Mouse (Mus musculus): ENCODE measurements around the gene Fndc10. TPM values are rescaled to one million over a fixed set of nuclear protein-coding genes. Genes with fewer than 3 reads are reported as not detected.

Gene Fndc10
- polyA plus RNA-seq, 1 experiment from 2014 or later: 1.4 TPM

- no peak overlapping the region for H3K4me3 ChIP-seq (ENCODE audit: low read depth, low read length)
- peaks cover 4% of the 10 kb centered on the region for H3K36me3 ChIP-seq (ENCODE audit: control insufficient read depth, insufficient read depth, low read length)
- peak overlapping the region; percentile 41; the same call in 1 of the 2 replicates for H3K27ac ChIP-seq (ENCODE audit: low read depth, low read length)
- H3K9ac ChIP-seq (ENCODE audit: low read depth, low read length): no peak overlapping the region
- no peaks in the 10 kb centered on the region for H3K9me3 ChIP-seq (replicated peaks; ENCODE audit: control insufficient read depth, low read length)
- no peak for ATAC-seq (replicated peaks; ENCODE audit: insufficient number of reproducible peaks, low FRiP score, low TSS enrichment)
- 69% methylated on average over 6 of the region's 6 CpGs for WGBS (ENCODE audit: insufficient replicate concordance)
- peaks cover 5% of the 10 kb centered on the region for H3K4me1 ChIP-seq (ENCODE audit: control insufficient read depth, insufficient read depth, low read length)
- H3K4me2 ChIP-seq: no peak overlapping the region
- no peaks in the 10 kb centered on the region for H3K27me3 ChIP-seq (ENCODE audit: control insufficient read depth, insufficient read depth, low read length)
These were observed 16.5 kb downstream of the Fndc10 start for GRCm38 (mm10) chr4:155710521-155711252.

GRCm38 (mm10) chr4:155721668-155722083 is 27.5 kb downstream of the Fndc10 start:
- 75% methylated on average over 4 of the region's 4 CpGs for WGBS (ENCODE audit: insufficient replicate concordance)
- H3K9ac ChIP-seq (ENCODE audit: low read depth, low read length): no peak overlapping the region
- H3K27me3 ChIP-seq (ENCODE audit: control insufficient read depth, insufficient read depth, low read length): no peaks in the 10 kb centered on the region
- H3K4me2 ChIP-seq: no peak overlapping the region
- no peak for ATAC-seq (replicated peaks; ENCODE audit: insufficient number of reproducible peaks, low FRiP score, low TSS enrichment)
- H3K4me3 ChIP-seq (ENCODE audit: low read depth, low read length): no peak overlapping the region
- peaks cover 3% of the 10 kb centered on the region; the same call in 1 of the 2 replicates for H3K36me3 ChIP-seq (ENCODE audit: control insufficient read depth, insufficient read depth, low read length)
- H3K27ac ChIP-seq (ENCODE audit: low read depth, low read length): no peak overlapping the region
- no peaks in the 10 kb centered on the region for H3K9me3 ChIP-seq (replicated peaks; ENCODE audit: control insufficient read depth, low read length)
- H3K4me1 ChIP-seq (ENCODE audit: control insufficient read depth, insufficient read depth, low read length): no peaks in the 10 kb centered on the region

GRCm38 (mm10) chr4:155727993-155728392 is 33.9 kb downstream of the Fndc10 start:
- H3K9ac ChIP-seq (ENCODE audit: low read depth, low read length): no peak overlapping the region

GRCm38 (mm10) chr4:155733267-155733666 is 39.1 kb downstream of the Fndc10 start:
- H3K4me3 ChIP-seq (ENCODE audit: low read depth, low read length): no peak overlapping the region; the same call in 1 of the 2 replicates
- no peak for ATAC-seq (replicated peaks; ENCODE audit: insufficient number of reproducible peaks, low FRiP score, low TSS enrichment)
- H3K27ac ChIP-seq (ENCODE audit: low read depth, low read length): no peak overlapping the region
- 0 out of 2 replicates have a peak, but pooled peaks cover 3% of the 10 kb centered on the region for H3K36me3 ChIP-seq (ENCODE audit: control insufficient read depth, insufficient read depth, low read length)
- H3K9ac ChIP-seq (ENCODE audit: low read depth, low read length): no peak overlapping the region
- peaks cover 15% of the 10 kb centered on the region for H3K4me1 ChIP-seq (ENCODE audit: control insufficient read depth, insufficient read depth, low read length)
- WGBS (ENCODE audit: insufficient replicate concordance): 88% methylated on average over 10 of the region's 10 CpGs
- H3K27me3 ChIP-seq (ENCODE audit: control insufficient read depth, insufficient read depth, low read length): no peaks in the 10 kb centered on the region
- H3K4me2 ChIP-seq: no peak overlapping the region
- no peaks in the 10 kb centered on the region for H3K9me3 ChIP-seq (replicated peaks; ENCODE audit: control insufficient read depth, low read length)

More at GRCm38 (mm10) chr4:155727993-155728392, 33.9 kb downstream of the Fndc10 start:
- no peaks in the 10 kb centered on the region for H3K9me3 ChIP-seq (replicated peaks; ENCODE audit: control insufficient read depth, low read length)
- 86% methylated on average over 2 of the region's 2 CpGs for WGBS (ENCODE audit: insufficient replicate concordance)
- H3K4me2 ChIP-seq: no peak overlapping the region
- H3K27ac ChIP-seq (ENCODE audit: low read depth, low read length): no peak overlapping the region
- 0 out of 2 replicates have a peak, but pooled peaks cover 3% of the 10 kb centered on the region for H3K36me3 ChIP-seq (ENCODE audit: control insufficient read depth, insufficient read depth, low read length)
- no peak for ATAC-seq (replicated peaks; ENCODE audit: insufficient number of reproducible peaks, low FRiP score, low TSS enrichment)
- no peaks in the 10 kb centered on the region for H3K4me1 ChIP-seq (ENCODE audit: control insufficient read depth, insufficient read depth, low read length)
- no peak overlapping the region for H3K4me3 ChIP-seq (ENCODE audit: low read depth, low read length)
- no peaks in the 10 kb centered on the region for H3K27me3 ChIP-seq (ENCODE audit: control insufficient read depth, insufficient read depth, low read length)

- Histone ChIP-seq H3K4me2 (peak within 1 kb of the TSS; percentile 96), H3K9me3 (replicated peaks; ENCODE audit: control insufficient read depth, low read length) (no peaks in the 10 kb centered on the region), H3K9ac (ENCODE audit: low read depth, low read length) (peak within 1 kb of the TSS; percentile 82), H3K36me3 (ENCODE audit: control insufficient read depth, insufficient read depth, low read length) (0 out of 2 replicates have a peak, but pooled peaks cover 3% of the 10 kb centered on the region), H3K4me3 (ENCODE audit: low read depth, low read length) (peak within 1 kb of the TSS; percentile 83), H3K4me1 (ENCODE audit: control insufficient read depth, insufficient read depth, low read length) (peaks cover 15% of the 10 kb centered on the region), H3K27ac (ENCODE audit: low read depth, low read length) (peak within 1 kb of the TSS; percentile 80), H3K27me3 (ENCODE audit: control insufficient read depth, insufficient read depth, low read length) (no peaks in the 10 kb centered on the region)
- 0% methylated on average over 30 of the region's 35 CpGs for WGBS (ENCODE audit: insufficient replicate concordance)
- peak; percentile 84 for ATAC-seq (replicated peaks; ENCODE audit: insufficient number of reproducible peaks, low FRiP score, low TSS enrichment)
These were observed 40.3 kb downstream of the Fndc10 start, which contains the start of gene Tmem240 for GRCm38 (mm10) chr4:155734350-155734941. Gene Tmem240 (plus strand): TSS chr4:155734800.

- Histone ChIP-seq H3K9ac (ENCODE audit: low read depth, low read length) (peak overlapping the region; percentile 82), H3K36me3 (ENCODE audit: control insufficient read depth, insufficient read depth, low read length) (peaks cover 5% of the 10 kb centered on the region), H3K27me3 (ENCODE audit: control insufficient read depth, insufficient read depth, low read length) (no peaks in the 10 kb centered on the region), H3K27ac (ENCODE audit: low read depth, low read length) (peak overlapping the region; percentile 80), H3K4me3 (ENCODE audit: low read depth, low read length) (peak overlapping the region; percentile 83), H3K9me3 (replicated peaks; ENCODE audit: control insufficient read depth, low read length) (no peaks in the 10 kb centered on the region), H3K4me1 (ENCODE audit: control insufficient read depth, insufficient read depth, low read length) (peaks cover 15% of the 10 kb centered on the region), H3K4me2 (peak overlapping the region; percentile 96)
- WGBS (ENCODE audit: insufficient replicate concordance): under 1% methylated on average over 54 of the region's 79 CpGs
- ATAC-seq (replicated peaks; ENCODE audit: insufficient number of reproducible peaks, low FRiP score, low TSS enrichment): peak; percentile 71
These were observed 41.0 kb downstream of the Fndc10 start for GRCm38 (mm10) chr4:155734951-155735702.

GRCm38 (mm10) chr4:155735788-155736187 is 41.6 kb downstream of the Fndc10 start:
- H3K9me3 ChIP-seq (replicated peaks; ENCODE audit: control insufficient read depth, low read length): no peaks in the 10 kb centered on the region
- no peak for ATAC-seq (replicated peaks; ENCODE audit: insufficient number of reproducible peaks, low FRiP score, low TSS enrichment)
- peak overlapping the region; percentile 96 for H3K4me2 ChIP-seq
- no peak overlapping the region for H3K27ac ChIP-seq (ENCODE audit: low read depth, low read length)
- peaks cover 15% of the 10 kb centered on the region for H3K4me1 ChIP-seq (ENCODE audit: control insufficient read depth, insufficient read depth, low read length)
- H3K27me3 ChIP-seq (ENCODE audit: control insufficient read depth, insufficient read depth, low read length): no peaks in the 10 kb centered on the region
- peaks cover 12% of the 10 kb centered on the region for H3K36me3 ChIP-seq (ENCODE audit: control insufficient read depth, insufficient read depth, low read length)
- peak overlapping the region; percentile 82 for H3K9ac ChIP-seq (ENCODE audit: low read depth, low read length)
- H3K4me3 ChIP-seq (ENCODE audit: low read depth, low read length): peak overlapping the region; percentile 83
- 68% methylated on average over 5 of the region's 5 CpGs for WGBS (ENCODE audit: insufficient replicate concordance)

GRCm38 (mm10) chr4:155736421-155736820 is 42.3 kb downstream of the Fndc10 start:
- ATAC-seq (replicated peaks; ENCODE audit: insufficient number of reproducible peaks, low FRiP score, low TSS enrichment): no peak
- 85% methylated on average over 5 of the region's 5 CpGs for WGBS (ENCODE audit: insufficient replicate concordance)

More at GRCm38 (mm10) chr4:155736421-155736820, 42.3 kb downstream of the Fndc10 start:
- no peak overlapping the region for H3K9ac ChIP-seq (ENCODE audit: low read depth, low read length)
- H3K9me3 ChIP-seq (replicated peaks; ENCODE audit: control insufficient read depth, low read length): no peaks in the 10 kb centered on the region
- no peak overlapping the region; the same call in 1 of the 2 replicates for H3K4me2 ChIP-seq
- H3K4me1 ChIP-seq (ENCODE audit: control insufficient read depth, insufficient read depth, low read length): peaks cover 15% of the 10 kb centered on the region
- no peak overlapping the region for H3K27ac ChIP-seq (ENCODE audit: low read depth, low read length)
- no peaks in the 10 kb centered on the region for H3K27me3 ChIP-seq (ENCODE audit: control insufficient read depth, insufficient read depth, low read length)
- peaks cover 17% of the 10 kb centered on the region for H3K36me3 ChIP-seq (ENCODE audit: control insufficient read depth, insufficient read depth, low read length)
- H3K4me3 ChIP-seq (ENCODE audit: low read depth, low read length): peak overlapping the region; percentile 83; the same call in 1 of the 2 replicates
